Mouse (Mus musculus): ENCODE data around the gene Abcc4. TPM values are rescaled to one million over a fixed set of nuclear protein-coding genes. Genes with fewer than 3 reads are reported as not detected.

The Abcc4 gene
- polyA plus RNA-seq, 1 experiment, result 4.5 TPM

GRCm38 (mm10) chr14:118485646-118486045 is 220.4 kb downstream of the Abcc4 start:
- H3K4me3 ChIP-seq (replicated peaks; ENCODE audit: insufficient read depth, low read depth, low read length), result no peak overlapping the region
- TF ChIP-seq CTCF (IDR thresholded peaks at IDR 0.05; ENCODE audit: borderline replicate concordance, insufficient read depth, low read depth, low read length), result no peak
- DNase-seq, result no peak
- H3K27me3 ChIP-seq (ENCODE audit: control insufficient read depth, insufficient read depth, low read length), result no peaks in the 10 kb centered on the region
- H3K27ac ChIP-seq (ENCODE audit: insufficient read depth, low read length), result no peak overlapping the region
- 95% methylated on average over 6 of the region's 6 CpGs for WGBS
- no peaks in the 10 kb centered on the region for H3K4me1 ChIP-seq (ENCODE audit: control insufficient read depth, insufficient read depth, low read length)

GRCm38 (mm10) chr14:118482320-118482719 is 223.7 kb downstream of the Abcc4 start:
- H3K4me3 ChIP-seq (replicated peaks; ENCODE audit: insufficient read depth, low read depth, low read length), result no peak overlapping the region
- no peaks in the 10 kb centered on the region for H3K27me3 ChIP-seq (ENCODE audit: control insufficient read depth, insufficient read depth, low read length)
- DNase-seq, result no peak
- no peak for TF ChIP-seq POLR2A (IDR thresholded peaks at IDR 0.05; ENCODE audit: borderline replicate concordance, insufficient read depth, low read length)
- TF ChIP-seq CTCF (IDR thresholded peaks at IDR 0.05; ENCODE audit: borderline replicate concordance, insufficient read depth, low read depth, low read length), result no peak
- H3K4me1 ChIP-seq (ENCODE audit: control insufficient read depth, insufficient read depth, low read length), result no peaks in the 10 kb centered on the region
- WGBS, result 74% methylated on average over 5 of the region's 5 CpGs
- H3K27ac ChIP-seq (ENCODE audit: insufficient read depth, low read length), result no peak overlapping the region

- Histone ChIP-seq H3K27ac (ENCODE audit: insufficient read depth, low read length) (no peak overlapping the region), H3K4me3 (replicated peaks; ENCODE audit: insufficient read depth, low read depth, low read length) (no peak overlapping the region), H3K27me3 (ENCODE audit: control insufficient read depth, insufficient read depth, low read length) (no peaks in the 10 kb centered on the region; the same call in 1 of the 2 replicates), H3K4me1 (ENCODE audit: control insufficient read depth, insufficient read depth, low read length) (no peaks in the 10 kb centered on the region)
- TF ChIP-seq POLR2A (IDR thresholded peaks at IDR 0.05; ENCODE audit: borderline replicate concordance, insufficient read depth, low read length) (no peak), CTCF (IDR thresholded peaks at IDR 0.05; ENCODE audit: borderline replicate concordance, insufficient read depth, low read depth, low read length) (no peak)
- no peak for DNase-seq
- 86% methylated on average over 5 of the region's 5 CpGs for WGBS
Measured at GRCm38 (mm10) chr14:118481779-118482178, 224.2 kb downstream of the Abcc4 start.

- Histone ChIP-seq H3K27ac (ENCODE audit: insufficient read depth, low read length) (no peak overlapping the region), H3K27me3 (ENCODE audit: control insufficient read depth, insufficient read depth, low read length) (no peaks in the 10 kb centered on the region; the same call in 1 of the 2 replicates), H3K4me3 (replicated peaks; ENCODE audit: insufficient read depth, low read depth, low read length) (no peak overlapping the region), H3K4me1 (ENCODE audit: control insufficient read depth, insufficient read depth, low read length) (no peaks in the 10 kb centered on the region)
- 91% methylated on average over 3 of the region's 3 CpGs for WGBS
- TF ChIP-seq POLR2A (IDR thresholded peaks at IDR 0.05; ENCODE audit: borderline replicate concordance, insufficient read depth, low read length), result no peak
- TF ChIP-seq CTCF (IDR thresholded peaks at IDR 0.05; ENCODE audit: borderline replicate concordance, insufficient read depth, low read depth, low read length), result no peak
- no peak for DNase-seq
Measured at GRCm38 (mm10) chr14:118476329-118476728, 229.7 kb downstream of the Abcc4 start.

- H3K4me3 ChIP-seq (replicated peaks; ENCODE audit: insufficient read depth, low read depth, low read length), result no peak overlapping the region
- no peak overlapping the region for H3K27ac ChIP-seq (ENCODE audit: insufficient read depth, low read length)
- no peaks in the 10 kb centered on the region for H3K4me1 ChIP-seq (ENCODE audit: control insufficient read depth, insufficient read depth, low read length)
- no peaks in the 10 kb centered on the region; the same call in 1 of the 2 replicates for H3K27me3 ChIP-seq (ENCODE audit: control insufficient read depth, insufficient read depth, low read length)
- TF ChIP-seq POLR2A (IDR thresholded peaks at IDR 0.05; ENCODE audit: borderline replicate concordance, insufficient read depth, low read length) (no peak), CTCF (IDR thresholded peaks at IDR 0.05; ENCODE audit: borderline replicate concordance, insufficient read depth, low read depth, low read length) (no peak)
- no peak for DNase-seq
- 59% methylated on average over 7 of the region's 7 CpGs for WGBS
Measured at GRCm38 (mm10) chr14:118475100-118475454, 230.9 kb downstream of the Abcc4 start.

GRCm38 (mm10) chr14:118474226-118475099 is 231.6 kb downstream of the Abcc4 start:
- no peaks in the 10 kb centered on the region for H3K4me1 ChIP-seq (ENCODE audit: control insufficient read depth, insufficient read depth, low read length)

GRCm38 (mm10) chr14:118473831-118474193 is 232.2 kb downstream of the Abcc4 start:
- under 1% methylated on average over 37 of the region's 37 CpGs for WGBS

More at GRCm38 (mm10) chr14:118474226-118475099, 231.6 kb downstream of the Abcc4 start:
- DNase-seq, result no peak
- TF ChIP-seq POLR2A (IDR thresholded peaks at IDR 0.05; ENCODE audit: borderline replicate concordance, insufficient read depth, low read length) (no peak), CTCF (IDR thresholded peaks at IDR 0.05; ENCODE audit: borderline replicate concordance, insufficient read depth, low read depth, low read length) (no peak)
- Histone ChIP-seq H3K27me3 (ENCODE audit: control insufficient read depth, insufficient read depth, low read length) (no peaks in the 10 kb centered on the region; the same call in 1 of the 2 replicates), H3K4me3 (replicated peaks; ENCODE audit: insufficient read depth, low read depth, low read length) (no peak overlapping the region), H3K27ac (ENCODE audit: insufficient read depth, low read length) (no peak overlapping the region)
- 15% methylated on average over 26 of the region's 26 CpGs for WGBS

More at GRCm38 (mm10) chr14:118473831-118474193, 232.2 kb downstream of the Abcc4 start:
- Histone ChIP-seq H3K27me3 (ENCODE audit: control insufficient read depth, insufficient read depth, low read length) (no peaks in the 10 kb centered on the region; the same call in 1 of the 2 replicates), H3K4me1 (ENCODE audit: control insufficient read depth, insufficient read depth, low read length) (no peaks in the 10 kb centered on the region), H3K27ac (ENCODE audit: insufficient read depth, low read length) (no peak overlapping the region), H3K4me3 (replicated peaks; ENCODE audit: insufficient read depth, low read depth, low read length) (no peak overlapping the region)
- DNase-seq, result no peak
- no peak for TF ChIP-seq POLR2A (IDR thresholded peaks at IDR 0.05; ENCODE audit: borderline replicate concordance, insufficient read depth, low read length)
- TF ChIP-seq CTCF (IDR thresholded peaks at IDR 0.05; ENCODE audit: borderline replicate concordance, insufficient read depth, low read depth, low read length), result no peak

Measured in cerebellum, adult 2 months (tissue).